Mouse (Mus musculus) midbrain, embryonic 16.5 days (tissue): ENCODE measurements at regions not wholly inside any gene's neighbourhood (a gene's known extent, or its start where the extent isn't known, plus 50 kb on each side); places are given as distances from the start of the nearest gene placed in this dataset.

ENCODE experiments used
- ATAC-seq: fragments of 200-750 bp; cut with Nextera tagmentation; 2 replicates; pipeline ENCODE4 v1.8.0; 2017; ENCODE audit warnings: moderate TSS enrichment
- H3K27ac ChIP-seq: fragments of 300-500 bp; sonication (generic); 2 replicates; pipeline ENCODE4 v1.5.1; 2014; ENCODE audit warnings: mild to moderate bottlenecking, low read length, mixed read lengths
- H3K27me3 ChIP-seq: fragments of 300-500 bp; sonication (generic); 2 replicates; pipeline ENCODE4 v1.6.1; 2014; ENCODE audit warnings: low read depth, low read length, mixed read lengths; ENCODE audit not compliant: control insufficient read depth, insufficient read depth
- H3K36me3 ChIP-seq: fragments of 300-500 bp; sonication (generic); 2 replicates; pipeline ENCODE4 v1.6.1; 2014; ENCODE audit warnings: mild to moderate bottlenecking, low read length, moderate library complexity, mixed read lengths; ENCODE audit not compliant: control insufficient read depth, insufficient read depth
- H3K4me1 ChIP-seq: fragments of 300-500 bp; sonication (generic); 2 replicates; pipeline ENCODE4 v1.6.1; 2014; ENCODE audit warnings: mild to moderate bottlenecking, low read length, mixed read lengths; ENCODE audit not compliant: control insufficient read depth, insufficient read depth
- H3K4me2 ChIP-seq: fragments of 300-500 bp; sonication (generic); 2 replicates; pipeline ENCODE4 v1.6.1; 2014; ENCODE audit warnings: mild to moderate bottlenecking, low read length, mixed read lengths
- H3K4me3 ChIP-seq: fragments of 300-500 bp; sonication (generic); 2 replicates; pipeline ENCODE4 v1.5.1; 2014; ENCODE audit warnings: low read depth, mild to moderate bottlenecking, low read length, moderate library complexity, mixed read lengths
- H3K9ac ChIP-seq: fragments of 300-500 bp; sonication (generic); 2 replicates; pipeline ENCODE4 v1.6.1; 2014; ENCODE audit warnings: low read depth, low read length, mixed read lengths
- H3K9me3 ChIP-seq: fragments of 300-500 bp; sonication (generic); replicated peaks from 2 replicates; pipeline ENCODE4 v1.6.1; 2014; ENCODE audit warnings: mild to moderate bottlenecking, low read length, mixed read lengths; ENCODE audit not compliant: control insufficient read depth, poor library complexity, severe bottlenecking
- WGBS: fragments of 180-500 bp; shearing (Covaris S2); extraction: QIAGEN DNeasy Blood & Tissue Kit; methylation state at CpG from one replicate; pipeline ENCODE4 v1.1.7; 2014; 5-methylcytosine and 5-hydroxymethylcytosine counted together

DNA sequence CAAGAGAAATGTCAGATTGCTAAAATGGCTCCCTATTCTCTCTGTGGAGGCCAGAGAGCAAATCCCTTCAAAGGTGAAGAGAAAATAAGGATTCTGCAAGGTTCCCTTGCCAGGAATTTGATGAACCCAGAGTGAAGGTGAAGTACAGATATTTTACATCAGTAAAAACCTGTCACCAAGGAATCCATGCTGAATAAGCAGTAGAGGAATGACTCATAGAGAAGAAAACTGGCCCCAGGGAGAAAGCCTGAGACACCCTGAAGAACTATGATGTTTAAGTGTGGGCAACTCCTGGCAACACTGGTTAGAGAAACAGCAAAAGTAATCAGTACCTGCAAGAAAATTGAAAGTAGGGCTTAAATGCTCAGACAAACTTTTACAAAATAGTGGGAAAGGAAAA is 1292.1 kb upstream of the Lrrc6 start:
- H3K9ac ChIP-seq = no peak overlapping the region
- H3K4me1 ChIP-seq = no peaks in the 10 kb centered on the region
- H3K27me3 ChIP-seq = no peaks in the 10 kb centered on the region
- no peak overlapping the region for H3K4me3 ChIP-seq
- no peaks in the 10 kb centered on the region for H3K9me3 ChIP-seq
- no peak overlapping the region for H3K27ac ChIP-seq
- H3K4me2 ChIP-seq = no peak overlapping the region
- H3K36me3 ChIP-seq = no peaks in the 10 kb centered on the region
- ATAC-seq = no peak

DNA sequence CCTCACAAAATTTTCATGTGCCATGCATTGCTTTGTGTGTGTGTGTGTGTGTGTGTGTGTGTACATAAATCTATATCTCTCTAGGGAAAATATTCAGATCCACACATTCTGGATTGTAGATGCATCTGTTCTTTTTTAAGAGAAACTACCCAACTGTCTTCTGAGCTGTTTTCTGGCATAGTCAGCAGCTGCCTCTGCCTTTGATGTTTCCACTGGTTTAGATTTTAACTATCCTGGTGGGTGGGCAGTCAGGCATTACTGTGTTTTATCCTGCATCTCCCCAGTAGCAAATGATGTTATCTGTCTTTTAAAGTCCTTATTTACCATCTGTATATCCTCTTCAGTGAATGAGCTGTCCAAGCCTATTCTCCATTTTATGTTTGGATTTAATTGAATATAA is 1287.9 kb upstream of the Lrrc6 start:
- no peaks in the 10 kb centered on the region for H3K27me3 ChIP-seq
- no peak overlapping the region for H3K27ac ChIP-seq
- no peaks in the 10 kb centered on the region for H3K9me3 ChIP-seq
- H3K4me3 ChIP-seq = no peak overlapping the region
- no peaks in the 10 kb centered on the region for H3K36me3 ChIP-seq
- H3K4me1 ChIP-seq = no peaks in the 10 kb centered on the region
- H3K4me2 ChIP-seq = no peak overlapping the region
- H3K9ac ChIP-seq = no peak overlapping the region
- no peak for ATAC-seq

DNA sequence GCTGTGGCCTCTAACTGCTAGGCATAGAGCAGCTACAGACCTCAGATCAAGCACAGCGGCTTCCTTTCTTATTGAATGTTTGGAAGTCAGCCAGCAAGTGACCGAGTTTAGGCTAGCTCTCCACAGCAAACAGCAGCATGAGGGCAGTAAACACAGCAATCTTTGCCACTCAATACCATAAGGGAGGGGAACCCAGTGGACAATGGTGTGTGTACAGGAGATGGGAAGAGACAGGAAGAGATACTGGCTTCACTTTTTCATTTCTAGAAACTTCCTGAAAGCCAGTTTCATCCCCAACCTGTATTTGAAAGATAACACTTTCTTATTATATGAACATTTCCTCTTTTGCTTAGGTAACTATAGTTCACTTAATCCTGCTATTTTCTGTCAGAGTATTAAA is 1284.9 kb upstream of the Lrrc6 start:
- Histone ChIP-seq H3K4me2 (no peak overlapping the region), H3K9me3 (no peaks in the 10 kb centered on the region), H3K4me3 (no peak overlapping the region), H3K36me3 (no peaks in the 10 kb centered on the region), H3K9ac (no peak overlapping the region), H3K27me3 (no peaks in the 10 kb centered on the region), H3K4me1 (no peaks in the 10 kb centered on the region), H3K27ac (no peak overlapping the region)
- no peak for ATAC-seq
- 45% methylated on average over 2 of the region's 2 CpGs for WGBS

DNA sequence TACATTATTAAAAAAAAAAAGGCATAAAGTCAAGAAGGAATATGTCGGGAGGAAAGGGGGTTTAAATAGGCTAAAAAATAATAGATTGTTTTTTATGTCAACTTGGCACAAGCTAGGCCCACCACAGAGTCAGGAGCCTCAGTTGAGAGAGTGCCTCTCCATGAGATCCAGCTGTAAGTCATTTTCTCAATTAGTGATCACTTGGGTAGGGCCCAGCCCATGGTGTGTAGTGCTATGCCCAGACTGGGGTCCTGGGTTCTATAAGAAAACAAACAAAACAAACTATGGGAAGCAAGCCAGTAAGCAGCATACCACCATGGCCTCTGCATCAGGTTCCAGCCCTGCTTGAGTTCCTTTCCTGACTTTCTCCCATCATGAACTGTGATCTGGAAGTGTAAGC is 1283.0 kb upstream of the Lrrc6 start:
- 89% methylated on average over 1 of the region's 1 CpGs for WGBS

DNA sequence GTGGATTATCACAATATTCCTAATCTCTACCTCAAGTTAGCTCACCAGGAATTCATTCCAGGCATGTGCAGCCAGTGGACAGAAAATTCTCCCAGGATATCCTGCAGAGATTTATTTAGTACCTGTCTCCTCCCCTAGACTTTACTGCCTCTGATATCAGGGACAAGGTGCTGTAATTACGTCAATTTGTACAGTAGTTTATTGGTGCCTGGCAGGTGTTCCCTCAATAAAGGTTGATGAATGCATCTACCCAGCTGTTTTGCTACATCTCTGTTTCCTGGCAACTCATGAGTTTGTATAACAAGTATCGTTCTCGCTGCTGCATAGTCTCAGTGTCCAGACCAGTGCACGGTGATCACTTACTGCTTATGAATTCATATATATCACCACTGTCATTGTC is 1281.8 kb upstream of the Lrrc6 start:
- H3K4me2 ChIP-seq = no peak overlapping the region
- H3K4me3 ChIP-seq = no peak overlapping the region
- H3K4me1 ChIP-seq = no peaks in the 10 kb centered on the region
- H3K27ac ChIP-seq = no peak overlapping the region
- WGBS = 87% methylated on average over 4 of the region's 4 CpGs
- H3K9me3 ChIP-seq = no peaks in the 10 kb centered on the region
- H3K27me3 ChIP-seq = no peaks in the 10 kb centered on the region
- H3K9ac ChIP-seq = no peak overlapping the region
- ATAC-seq = no peak
- H3K36me3 ChIP-seq = no peaks in the 10 kb centered on the region

More for the DNA sequence above, 1283.0 kb upstream of the Lrrc6 start:
- Histone ChIP-seq H3K36me3 (no peaks in the 10 kb centered on the region), H3K27me3 (no peaks in the 10 kb centered on the region), H3K9me3 (no peaks in the 10 kb centered on the region), H3K4me1 (no peaks in the 10 kb centered on the region), H3K9ac (no peak overlapping the region), H3K27ac (no peak overlapping the region), H3K4me2 (no peak overlapping the region), H3K4me3 (no peak overlapping the region)
- no peak for ATAC-seq

DNA sequence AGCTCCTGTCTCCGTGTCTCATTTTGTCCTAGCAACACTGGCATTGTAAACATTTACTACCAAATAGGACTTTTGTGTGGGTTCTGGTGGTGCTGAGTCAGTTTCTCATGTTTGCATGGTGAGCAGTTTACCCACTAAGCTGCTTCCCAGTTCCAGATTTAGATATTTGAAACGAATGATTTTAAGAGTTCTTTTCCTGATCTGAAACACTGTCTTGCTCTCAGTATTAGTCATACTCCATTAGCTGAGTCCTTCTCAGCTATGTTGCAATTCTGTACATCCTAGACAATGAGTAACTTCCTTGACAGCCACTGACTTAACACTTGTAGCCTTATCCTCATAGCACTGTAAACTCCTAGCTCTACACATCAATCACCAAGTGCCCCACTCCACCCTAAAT is 1280.1 kb upstream of the Lrrc6 start:
- Histone ChIP-seq H3K36me3 (no peaks in the 10 kb centered on the region), H3K9ac (no peak overlapping the region), H3K9me3 (no peaks in the 10 kb centered on the region), H3K4me1 (no peaks in the 10 kb centered on the region), H3K27me3 (no peaks in the 10 kb centered on the region), H3K4me2 (no peak overlapping the region), H3K4me3 (no peak overlapping the region), H3K27ac (no peak overlapping the region)
- 71% methylated on average over 2 of the region's 2 CpGs for WGBS
- ATAC-seq = no peak

DNA sequence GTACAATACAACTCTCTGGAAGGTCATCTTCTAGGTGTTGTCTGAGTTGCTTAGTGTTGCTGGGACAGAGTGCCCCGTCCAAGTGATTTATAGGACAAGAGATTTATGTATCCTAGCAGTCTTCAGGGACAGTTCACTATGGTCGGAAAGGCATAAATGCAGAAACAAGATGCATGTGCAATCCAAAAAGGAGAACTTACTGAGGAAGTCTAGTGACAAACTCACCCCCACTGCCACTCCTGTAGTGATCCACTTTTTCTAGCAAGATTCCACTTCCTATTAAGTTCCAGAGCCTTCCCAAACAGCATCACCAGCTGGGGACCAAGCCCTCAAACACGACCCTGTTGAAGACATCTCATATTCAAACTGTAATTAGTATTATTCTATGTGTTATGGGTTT is 1266.9 kb upstream of the Lrrc6 start:
- Histone ChIP-seq H3K4me1 (no peaks in the 10 kb centered on the region), H3K9me3 (no peaks in the 10 kb centered on the region), H3K9ac (no peak overlapping the region), H3K36me3 (no peaks in the 10 kb centered on the region), H3K4me2 (no peak overlapping the region), H3K4me3 (no peak overlapping the region), H3K27me3 (no peaks in the 10 kb centered on the region), H3K27ac (no peak overlapping the region)
- WGBS = 73% methylated on average over 3 of the region's 3 CpGs
- no peak for ATAC-seq

DNA sequence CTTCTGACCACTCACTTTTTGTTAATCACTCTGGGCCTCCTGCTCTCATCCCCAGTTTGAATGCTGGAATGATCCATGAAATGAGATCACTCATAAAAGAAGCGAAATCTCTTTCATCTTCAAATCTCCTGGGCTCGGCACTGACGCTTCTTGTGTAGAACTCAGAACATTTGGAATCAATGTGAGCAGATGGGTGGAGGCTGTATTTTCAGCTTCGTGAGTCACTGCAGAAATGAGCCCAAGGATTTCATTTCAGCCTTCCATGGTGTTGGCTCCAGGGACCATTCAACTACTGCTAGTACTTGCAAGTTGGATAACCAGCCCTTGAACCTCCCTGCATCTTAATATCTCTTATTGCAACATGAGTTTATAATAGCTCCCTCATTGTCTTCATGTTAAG is 1258.5 kb upstream of the Lrrc6 start:
- Histone ChIP-seq H3K4me3 (no peak overlapping the region), H3K27ac (no peak overlapping the region), H3K4me2 (no peak overlapping the region), H3K27me3 (no peaks in the 10 kb centered on the region), H3K4me1 (no peaks in the 10 kb centered on the region), H3K9ac (no peak overlapping the region), H3K36me3 (no peaks in the 10 kb centered on the region), H3K9me3 (no peaks in the 10 kb centered on the region)
- 44% methylated on average over 4 of the region's 4 CpGs for WGBS
- no peak for ATAC-seq

DNA sequence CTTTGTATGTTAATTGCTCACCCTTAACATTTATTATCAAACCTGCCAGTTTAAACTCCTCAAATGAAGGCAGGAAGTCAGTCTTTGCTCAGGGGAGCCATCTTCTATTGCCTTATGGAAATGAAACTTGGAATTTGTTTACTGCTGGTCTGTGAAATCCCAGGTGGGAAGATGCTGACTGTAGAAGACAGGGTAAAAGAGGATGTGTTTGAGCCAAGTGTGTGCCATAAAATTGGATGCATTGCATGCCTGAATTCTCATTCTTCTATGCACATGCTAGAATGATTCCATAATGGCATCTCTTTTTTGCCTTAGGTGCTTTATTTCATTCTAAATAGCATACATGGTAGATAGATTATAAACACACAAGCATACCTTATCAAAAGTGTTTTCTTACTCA is 1249.9 kb upstream of the Lrrc6 start:
- ATAC-seq = no peak

DNA sequence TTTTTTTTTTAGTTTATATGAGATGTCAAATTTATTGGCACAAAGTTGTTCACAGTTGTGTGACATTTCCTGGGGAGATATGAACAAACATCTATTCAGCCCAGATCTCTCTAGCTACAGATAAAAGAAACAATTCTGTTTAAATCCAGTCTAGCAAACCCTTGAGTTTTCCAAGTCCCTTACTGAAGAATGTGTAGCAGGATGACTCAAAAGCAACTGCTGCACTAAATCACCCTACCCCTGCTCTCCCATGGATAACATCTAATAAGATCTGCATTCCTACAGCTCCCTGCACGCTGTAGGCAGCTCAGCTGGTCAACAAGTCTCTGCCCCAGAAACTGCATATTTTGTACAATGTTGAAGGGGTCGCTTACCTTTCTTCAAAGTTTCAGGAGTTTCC is 1242.6 kb upstream of the Lrrc6 start:
- Histone ChIP-seq H3K9ac (no peak overlapping the region), H3K4me1 (no peaks in the 10 kb centered on the region), H3K4me2 (no peak overlapping the region), H3K36me3 (no peaks in the 10 kb centered on the region), H3K27me3 (no peaks in the 10 kb centered on the region), H3K27ac (no peak overlapping the region), H3K9me3 (no peaks in the 10 kb centered on the region), H3K4me3 (no peak overlapping the region)
- 66% methylated on average over 2 of the region's 2 CpGs for WGBS
- no peak for ATAC-seq

More for the DNA sequence above, 1249.9 kb upstream of the Lrrc6 start:
- Histone ChIP-seq H3K9ac (no peak overlapping the region), H3K36me3 (no peaks in the 10 kb centered on the region), H3K9me3 (no peaks in the 10 kb centered on the region), H3K27ac (no peak overlapping the region), H3K4me1 (peaks cover 2% of the 10 kb centered on the region; the same call in 1 of the 2 replicates), H3K4me2 (no peak overlapping the region), H3K4me3 (no peak overlapping the region), H3K27me3 (no peaks in the 10 kb centered on the region)
